Mouse (Mus musculus): ENCODE data around the gene Snupn. TPM values are rescaled to one million over a fixed set of nuclear protein-coding genes. Genes with fewer than 3 reads are reported as not detected.
"Not testable (repeated sequence)": the region's sequence is repeated elsewhere in the genome, so short reads cannot be mapped to it uniquely, and the experiment has no call there.

The Snupn gene
- polyA plus RNA-seq, 1 experiment, result 17.6 TPM

DNA sequence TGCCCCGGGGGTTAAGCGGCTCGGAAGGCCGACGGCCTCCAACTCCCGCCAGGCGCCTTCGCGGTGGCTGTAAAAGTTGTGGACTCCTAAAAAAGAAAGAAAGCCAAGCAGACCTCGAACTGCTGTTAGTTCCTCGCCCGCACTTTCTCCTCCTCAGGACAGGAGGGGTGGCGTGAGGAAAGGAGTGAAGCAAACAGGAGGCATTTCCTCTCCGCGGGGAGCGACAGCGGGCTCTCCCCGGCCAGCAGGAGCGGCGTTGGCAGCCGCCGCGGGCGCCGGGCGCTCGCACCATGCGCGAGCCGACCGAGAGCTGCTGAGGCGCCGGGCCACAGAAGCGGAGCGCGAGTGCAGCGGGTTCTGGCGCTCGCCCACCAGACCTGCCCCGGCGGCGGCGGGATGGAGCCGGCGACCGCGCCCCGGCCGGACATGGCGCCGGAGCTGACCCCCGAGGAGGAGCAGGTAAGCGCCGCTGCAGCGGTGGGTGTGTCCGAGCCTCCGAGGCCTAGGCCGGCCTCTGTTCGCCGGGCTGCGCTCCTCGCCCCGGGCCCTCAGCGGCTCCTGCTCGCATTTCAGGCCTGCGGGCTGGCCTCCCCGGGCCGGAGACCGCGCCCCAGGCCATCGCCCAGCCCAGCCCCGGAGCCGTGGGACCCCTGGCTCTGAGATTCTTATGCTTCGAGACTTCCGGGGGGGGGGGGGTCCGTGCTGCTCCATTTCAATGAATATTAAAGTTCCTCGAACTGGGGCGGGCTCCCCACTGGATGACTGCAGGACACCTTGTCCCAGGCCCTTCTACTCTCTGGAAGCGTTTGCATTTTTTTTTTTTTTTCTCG, 44.7 kb downstream of the Snupn start:
- 1% methylated on average over 80 of the region's 80 CpGs for WGBS
- H3K4me3 ChIP-seq (replicated peaks; ENCODE audit: insufficient read depth, low read depth, low read length), result peak overlapping the region; percentile 99
- no peaks in the 10 kb centered on the region for H3K27me3 ChIP-seq (ENCODE audit: control insufficient read depth, insufficient read depth, low read length)
- DNase-seq, result peak; percentile 66 to 75
- H3K27ac ChIP-seq (ENCODE audit: insufficient read depth, low read length), result peak overlapping the region; percentile 58
- H3K4me1 ChIP-seq (ENCODE audit: control insufficient read depth, insufficient read depth, low read length), result no peaks in the 10 kb centered on the region
- no peak for TF ChIP-seq POLR2A (IDR thresholded peaks at IDR 0.05; ENCODE audit: borderline replicate concordance, insufficient read depth, low read length)
- no peak for TF ChIP-seq CTCF (IDR thresholded peaks at IDR 0.05; ENCODE audit: borderline replicate concordance, insufficient read depth, low read depth, low read length)

DNA sequence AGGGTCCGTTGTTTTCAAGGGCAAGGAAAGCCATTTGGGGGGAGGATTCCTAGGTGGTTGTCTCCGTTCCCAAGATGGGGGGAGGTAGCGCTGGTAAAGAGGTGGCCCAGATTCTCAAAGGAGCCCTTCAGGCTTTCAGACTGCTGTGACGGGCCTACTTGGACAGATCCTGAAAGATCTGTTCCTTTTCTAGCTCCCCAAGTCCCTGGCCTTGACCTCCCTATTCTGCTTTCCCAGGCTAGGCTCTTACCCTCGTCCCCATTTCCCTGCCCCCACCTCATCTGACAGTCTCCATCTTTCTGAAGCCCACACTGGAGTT, 45.3 kb downstream of the Snupn start:
- Histone ChIP-seq H3K27ac (ENCODE audit: insufficient read depth, low read length) (peak overlapping the region; percentile 25; the same call in 1 of the 2 replicates), H3K4me1 (ENCODE audit: control insufficient read depth, insufficient read depth, low read length) (no peaks in the 10 kb centered on the region), H3K4me3 (replicated peaks; ENCODE audit: insufficient read depth, low read depth, low read length) (peak overlapping the region; percentile 99), H3K27me3 (ENCODE audit: control insufficient read depth, insufficient read depth, low read length) (no peaks in the 10 kb centered on the region)
- 0% methylated on average over 5 of the region's 5 CpGs for WGBS
- TF ChIP-seq CTCF (IDR thresholded peaks at IDR 0.05; ENCODE audit: borderline replicate concordance, insufficient read depth, low read depth, low read length) (no peak), POLR2A (IDR thresholded peaks at IDR 0.05; ENCODE audit: borderline replicate concordance, insufficient read depth, low read length) (no peak)
- DNase-seq, result peak; percentile 32 to 39

DNA sequence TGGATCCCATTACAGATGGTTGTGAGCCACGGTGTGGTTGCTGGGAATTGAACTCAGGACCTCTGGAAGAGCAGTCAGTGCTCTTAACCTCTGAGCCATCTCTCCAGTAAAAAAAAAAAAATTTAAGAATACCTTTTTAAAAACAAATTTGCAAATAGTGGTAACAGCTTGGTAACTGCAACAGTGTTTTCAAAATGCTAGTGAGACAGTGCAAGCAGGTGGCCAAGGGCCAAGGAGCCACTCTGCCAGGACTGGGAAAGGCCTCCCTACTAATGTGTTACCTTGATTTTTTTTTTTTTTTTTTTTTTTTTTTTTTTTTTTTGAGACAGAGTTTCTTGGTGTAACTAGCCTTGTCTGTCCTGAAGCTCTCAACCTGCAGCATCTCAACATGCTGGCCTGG, 46.5 kb downstream of the Snupn start:
- H3K27ac ChIP-seq (ENCODE audit: insufficient read depth, low read length); H3K27me3 ChIP-seq (ENCODE audit: control insufficient read depth, insufficient read depth, low read length); H3K4me3 ChIP-seq (replicated peaks; ENCODE audit: insufficient read depth, low read depth, low read length); H3K4me1 ChIP-seq (ENCODE audit: control insufficient read depth, insufficient read depth, low read length): not testable (repeated sequence)
- 87% methylated on average over 1 of the region's 1 CpGs for WGBS
- DNase-seq, result peak; percentile 14 to 25

DNA sequence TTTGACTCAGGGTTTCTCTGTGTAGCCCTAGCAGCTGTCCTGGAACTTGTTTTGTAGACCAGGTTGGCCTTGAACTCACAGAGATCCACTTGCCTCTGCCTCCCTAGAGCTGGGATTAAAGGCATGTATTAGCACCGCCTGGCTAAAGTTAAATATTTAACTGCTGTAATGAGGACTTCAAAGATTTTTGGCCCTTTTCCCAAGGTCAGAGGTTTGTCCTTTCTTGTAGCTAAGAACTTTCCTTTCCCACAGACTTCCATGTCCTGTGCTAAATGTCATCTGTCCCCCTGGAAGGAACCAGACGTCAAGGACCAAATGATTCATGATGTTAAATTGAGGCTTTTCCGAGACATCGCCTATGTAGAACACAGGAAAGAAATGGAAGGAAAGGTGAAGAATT, 52.3 kb downstream of the Snupn start:
- no peaks in the 10 kb centered on the region for H3K27me3 ChIP-seq (ENCODE audit: control insufficient read depth, insufficient read depth, low read length)
- TF ChIP-seq CTCF (IDR thresholded peaks at IDR 0.05; ENCODE audit: borderline replicate concordance, insufficient read depth, low read depth, low read length) (no peak), POLR2A (IDR thresholded peaks at IDR 0.05; ENCODE audit: borderline replicate concordance, insufficient read depth, low read length) (no peak)
- H3K27ac ChIP-seq (ENCODE audit: insufficient read depth, low read length), result no peak overlapping the region
- H3K4me1 ChIP-seq (ENCODE audit: control insufficient read depth, insufficient read depth, low read length), result no peaks in the 10 kb centered on the region
- DNase-seq, result no peak
- WGBS, result 61% methylated on average over 4 of the region's 4 CpGs
- no peak overlapping the region for H3K4me3 ChIP-seq (replicated peaks; ENCODE audit: insufficient read depth, low read depth, low read length)

DNA sequence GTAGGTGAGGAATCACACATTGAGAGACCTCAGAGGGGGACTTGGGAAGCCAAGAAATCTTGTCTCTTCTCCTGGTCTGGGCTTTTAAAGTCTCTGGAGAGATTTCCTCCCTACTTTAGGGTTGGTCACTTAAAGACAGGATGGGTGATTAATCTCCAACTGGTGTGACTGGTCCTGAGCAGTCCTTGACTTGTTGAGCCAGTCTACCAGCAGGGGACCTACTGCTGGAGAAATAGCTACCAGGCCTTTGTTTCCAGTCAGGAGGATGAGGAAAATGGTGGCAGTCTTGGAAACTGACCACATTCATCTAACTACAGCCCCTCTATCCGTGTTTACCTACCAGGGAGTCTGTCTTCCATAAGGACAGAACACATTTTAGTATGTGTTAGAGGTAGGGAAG, 61.7 kb downstream of the Snupn start:
- Histone ChIP-seq H3K27ac (ENCODE audit: insufficient read depth, low read length) (no peak overlapping the region), H3K4me1 (ENCODE audit: control insufficient read depth, insufficient read depth, low read length) (no peaks in the 10 kb centered on the region), H3K4me3 (replicated peaks; ENCODE audit: insufficient read depth, low read depth, low read length) (no peak overlapping the region), H3K27me3 (ENCODE audit: control insufficient read depth, insufficient read depth, low read length) (no peaks in the 10 kb centered on the region)
- DNase-seq, result no peak
- no peak for TF ChIP-seq POLR2A (IDR thresholded peaks at IDR 0.05; ENCODE audit: borderline replicate concordance, insufficient read depth, low read length)
- TF ChIP-seq CTCF (IDR thresholded peaks at IDR 0.05; ENCODE audit: borderline replicate concordance, insufficient read depth, low read depth, low read length), result no peak
- WGBS, result 93% methylated on average over 1 of the region's 1 CpGs

DNA sequence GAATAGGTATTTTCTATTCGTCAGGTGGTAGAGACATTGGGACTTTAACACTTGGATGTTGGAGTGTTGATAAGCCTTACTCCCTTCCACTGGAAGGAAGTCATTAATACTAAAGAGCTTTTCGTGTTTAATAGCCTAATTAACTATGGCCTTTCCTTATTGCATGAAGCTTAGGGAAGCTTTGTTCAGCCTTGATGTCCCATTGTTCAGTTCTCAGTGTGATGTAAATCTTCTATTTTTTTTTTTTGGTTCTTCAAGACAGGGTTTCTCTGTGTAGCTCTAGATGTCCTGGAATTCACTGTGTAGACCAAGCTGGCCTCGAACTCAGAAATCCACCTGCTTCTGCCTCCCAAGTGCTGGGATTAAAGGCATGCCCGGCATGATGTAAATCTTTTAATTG, 62.2 kb downstream of the Snupn start:
- no peak overlapping the region for H3K4me3 ChIP-seq (replicated peaks; ENCODE audit: insufficient read depth, low read depth, low read length)
- no peaks in the 10 kb centered on the region for H3K4me1 ChIP-seq (ENCODE audit: control insufficient read depth, insufficient read depth, low read length)
- H3K27ac ChIP-seq (ENCODE audit: insufficient read depth, low read length), result no peak overlapping the region
- 93% methylated on average over 4 of the region's 4 CpGs for WGBS
- DNase-seq, result no peak
- TF ChIP-seq CTCF (IDR thresholded peaks at IDR 0.05; ENCODE audit: borderline replicate concordance, insufficient read depth, low read depth, low read length), result no peak
- TF ChIP-seq POLR2A (IDR thresholded peaks at IDR 0.05; ENCODE audit: borderline replicate concordance, insufficient read depth, low read length), result no peak
- H3K27me3 ChIP-seq (ENCODE audit: control insufficient read depth, insufficient read depth, low read length), result no peaks in the 10 kb centered on the region

DNA sequence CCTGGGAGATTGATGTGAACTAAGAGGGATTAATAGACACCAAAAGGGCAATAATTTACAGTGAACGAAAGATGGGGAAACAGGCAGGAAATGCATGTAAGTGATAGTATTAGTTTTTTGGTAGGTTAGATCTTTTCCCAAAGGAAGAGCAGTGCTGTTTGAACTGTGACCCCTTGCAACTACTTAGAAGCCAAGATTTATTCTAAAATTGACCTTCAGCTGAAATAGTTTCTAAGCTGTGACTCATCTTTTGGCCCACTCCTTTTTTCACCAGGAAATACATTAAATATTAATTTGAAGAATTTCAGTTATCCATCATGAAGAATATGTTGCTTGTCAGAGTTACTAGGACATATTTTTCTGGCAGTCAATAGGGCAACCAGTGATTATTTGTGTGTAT, 63.1 kb downstream of the Snupn start:
- no peaks in the 10 kb centered on the region for H3K27me3 ChIP-seq (ENCODE audit: control insufficient read depth, insufficient read depth, low read length)
- WGBS, result 97% methylated on average over 1 of the region's 1 CpGs
- H3K4me3 ChIP-seq (replicated peaks; ENCODE audit: insufficient read depth, low read depth, low read length), result no peak overlapping the region
- TF ChIP-seq POLR2A (IDR thresholded peaks at IDR 0.05; ENCODE audit: borderline replicate concordance, insufficient read depth, low read length), result no peak
- TF ChIP-seq CTCF (IDR thresholded peaks at IDR 0.05; ENCODE audit: borderline replicate concordance, insufficient read depth, low read depth, low read length), result no peak
- H3K27ac ChIP-seq (ENCODE audit: insufficient read depth, low read length), result no peak overlapping the region
- H3K4me1 ChIP-seq (ENCODE audit: control insufficient read depth, insufficient read depth, low read length), result no peaks in the 10 kb centered on the region
- no peak for DNase-seq

DNA sequence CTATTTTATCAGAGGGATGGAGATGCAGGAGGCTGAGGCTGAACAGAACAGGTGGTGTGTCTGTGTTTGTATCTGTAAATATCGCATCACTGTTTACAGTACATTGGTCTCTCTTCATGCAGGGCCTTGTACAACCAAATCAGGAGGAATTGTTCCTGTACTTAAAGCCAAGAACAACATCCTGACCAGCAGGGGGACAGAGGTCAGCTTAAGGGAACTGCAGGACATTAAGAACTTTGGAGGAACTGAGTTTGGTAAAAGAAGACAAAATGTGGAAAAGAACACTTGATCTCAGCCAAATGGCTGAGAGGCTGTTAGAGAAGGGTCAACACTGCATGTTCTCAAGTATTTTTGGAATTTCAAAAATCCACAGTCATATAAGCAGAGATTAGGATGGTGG, 64.1 kb downstream of the Snupn start:
- Histone ChIP-seq H3K4me1 (ENCODE audit: control insufficient read depth, insufficient read depth, low read length) (no peaks in the 10 kb centered on the region), H3K27ac (ENCODE audit: insufficient read depth, low read length) (no peak overlapping the region), H3K4me3 (replicated peaks; ENCODE audit: insufficient read depth, low read depth, low read length) (no peak overlapping the region), H3K27me3 (ENCODE audit: control insufficient read depth, insufficient read depth, low read length) (no peaks in the 10 kb centered on the region)
- 73% methylated on average over 1 of the region's 1 CpGs for WGBS
- TF ChIP-seq POLR2A (IDR thresholded peaks at IDR 0.05; ENCODE audit: borderline replicate concordance, insufficient read depth, low read length), result no peak
- no peak for DNase-seq

Data from cerebellum, adult 2 months (tissue).